Mouse (Mus musculus) forebrain, embryonic 10.5 days (tissue): ENCODE data around the gene Wdfy4. TPM values are rescaled to one million over a fixed set of nuclear protein-coding genes. Genes with fewer than 3 reads are reported as not detected.

Experiments
- DNase-seq: peaks from one replicate; pipeline ENCODE4 v3.0.0-alpha.2; 2017; ENCODE audit warnings: low spot score; ENCODE audit errors: extremely low spot score
- H3K27ac ChIP-seq: fragments of 300-500 bp; sonication (generic); 2 replicates; pipeline ENCODE4 v1.5.1; 2016; ENCODE audit warnings: mild to moderate bottlenecking
- H3K27me3 ChIP-seq: fragments of 300-500 bp; sonication (generic); 2 replicates; pipeline ENCODE4 v1.6.1; 2016; ENCODE audit warnings: mild to moderate bottlenecking; ENCODE audit not compliant: poor library complexity, severe bottlenecking
- H3K36me3 ChIP-seq: fragments of 300-500 bp; sonication (generic); replicated peaks from 2 replicates; pipeline ENCODE4 v1.6.1; 2016; ENCODE audit warnings: mild to moderate bottlenecking, moderate library complexity
- H3K4me1 ChIP-seq: fragments of 300-500 bp; sonication (generic); 2 replicates; pipeline ENCODE4 v1.6.1; 2016
- H3K4me3 ChIP-seq: fragments of 300-500 bp; sonication (generic); 2 replicates; pipeline ENCODE4 v1.5.1; 2016; ENCODE audit warnings: mild to moderate bottlenecking, moderate library complexity
- H3K9me3 ChIP-seq: fragments of 300-500 bp; sonication (generic); 2 replicates; pipeline ENCODE4 v1.6.1; 2016; ENCODE audit warnings: mild to moderate bottlenecking, moderate library complexity
- WGBS: fragments of 180-500 bp; shearing (Covaris S2); methylation state at CpG from one replicate; pipeline ENCODE4 v1.1.7; 2016; 5-methylcytosine and 5-hydroxymethylcytosine counted together
- polyA plus RNA-seq: library from polyadenylated mRNA; unstranded; fragments of >200 nt; fragmentation: Nextera tagmentation; extraction: Ambion mirVana; gene quantifications from 2 replicates; pipeline ENCODE4 v1.2.1, GENCODE M21; 2016

Gene Wdfy4
- polyA plus RNA-seq, 1 experiment from 2014 or later, result 0.45 TPM

DNA sequence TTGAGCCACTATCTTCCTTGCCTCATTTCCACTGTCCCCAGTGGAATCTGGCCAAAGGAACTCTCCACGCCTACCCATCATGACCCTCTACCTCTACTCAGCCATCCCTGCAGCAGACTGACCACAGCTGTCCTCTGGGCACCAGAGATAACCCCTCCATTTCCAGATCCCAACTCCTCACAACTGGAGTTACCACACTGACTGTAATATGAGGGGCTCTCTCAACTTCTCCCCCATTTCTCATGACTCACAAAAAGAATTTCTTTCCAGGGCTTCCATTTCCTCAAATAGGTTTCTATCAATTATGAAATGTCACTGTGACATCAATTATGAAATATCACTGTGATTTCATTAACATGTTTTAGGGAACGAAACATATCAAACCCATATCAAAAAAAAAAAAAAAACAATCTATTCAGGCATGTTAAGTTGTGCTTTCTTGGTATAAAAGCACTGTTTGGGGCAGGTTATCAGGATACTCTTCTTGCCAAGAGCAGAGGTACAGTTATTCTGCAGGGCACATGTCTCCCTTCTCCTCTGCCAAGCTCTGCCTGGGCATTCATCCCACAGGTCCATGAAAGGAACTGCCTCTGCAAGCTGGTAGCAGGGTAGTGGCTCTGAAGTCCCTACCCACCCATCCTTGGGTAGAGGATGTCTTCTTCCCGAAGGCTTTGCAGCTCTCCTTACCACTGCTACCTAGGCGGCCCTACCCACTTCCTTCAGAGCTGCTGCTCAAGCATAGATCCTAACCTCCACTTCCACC, 10.1 kb downstream of the Wdfy4 start:
- Histone ChIP-seq H3K36me3 (no peaks in the 10 kb centered on the region), H3K9me3 (no peaks in the 10 kb centered on the region), H3K4me1 (no peaks in the 10 kb centered on the region), H3K4me3 (no peak overlapping the region), H3K27me3 (no peaks in the 10 kb centered on the region), H3K27ac (no peak overlapping the region)
- no peak for DNase-seq
- 84% methylated on average over 4 of the region's 4 CpGs for WGBS

DNA sequence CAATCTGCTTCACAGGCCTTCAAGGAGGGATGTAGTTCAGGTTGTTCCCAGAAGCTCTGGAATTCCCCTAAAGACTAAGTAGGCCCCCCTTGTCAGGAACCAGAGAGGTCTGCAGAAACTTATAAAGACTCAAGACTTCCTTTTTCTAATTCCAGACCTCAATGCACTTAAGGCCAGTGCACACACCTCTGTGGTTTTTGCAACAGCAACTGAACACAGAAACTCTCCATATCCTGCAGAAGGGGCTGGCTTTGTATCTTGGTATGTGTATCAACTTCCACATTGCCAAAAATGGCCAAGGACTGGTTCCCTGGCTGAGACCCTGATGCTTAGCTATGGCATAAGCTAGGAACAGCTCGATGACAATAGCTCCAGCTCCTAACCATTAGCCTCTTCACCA, 13.4 kb downstream of the Wdfy4 start:
- WGBS, result 90% methylated on average over 1 of the region's 1 CpGs

GRCm38 (mm10) chr14:33168750-33169149, 16.6 kb downstream of the Wdfy4 start:
- Histone ChIP-seq H3K4me3 (no peak overlapping the region), H3K9me3 (no peaks in the 10 kb centered on the region), H3K27ac (no peak overlapping the region), H3K4me1 (no peaks in the 10 kb centered on the region), H3K36me3 (no peaks in the 10 kb centered on the region), H3K27me3 (no peaks in the 10 kb centered on the region)
- WGBS, result 84% methylated on average over 4 of the region's 4 CpGs
- DNase-seq, result no peak

More for the DNA sequence above, 13.4 kb downstream of the Wdfy4 start:
- no peak overlapping the region for H3K4me3 ChIP-seq
- no peaks in the 10 kb centered on the region for H3K4me1 ChIP-seq
- no peak for DNase-seq
- no peaks in the 10 kb centered on the region for H3K36me3 ChIP-seq
- no peaks in the 10 kb centered on the region for H3K9me3 ChIP-seq
- no peak overlapping the region for H3K27ac ChIP-seq
- no peaks in the 10 kb centered on the region for H3K27me3 ChIP-seq

GRCm38 (mm10) chr14:33162238-33162637, 23.1 kb downstream of the Wdfy4 start:
- no peaks in the 10 kb centered on the region for H3K9me3 ChIP-seq
- 92% methylated on average over 5 of the region's 5 CpGs for WGBS
- H3K4me1 ChIP-seq, result no peaks in the 10 kb centered on the region
- no peaks in the 10 kb centered on the region for H3K36me3 ChIP-seq
- no peak for DNase-seq
- no peaks in the 10 kb centered on the region for H3K27me3 ChIP-seq
- H3K4me3 ChIP-seq, result no peak overlapping the region
- no peak overlapping the region for H3K27ac ChIP-seq

- no peak overlapping the region for H3K27ac ChIP-seq
- no peaks in the 10 kb centered on the region for H3K4me1 ChIP-seq
- no peak for DNase-seq
- H3K27me3 ChIP-seq, result no peaks in the 10 kb centered on the region
- H3K4me3 ChIP-seq, result no peak overlapping the region
- H3K9me3 ChIP-seq, result no peaks in the 10 kb centered on the region
- no peaks in the 10 kb centered on the region for H3K36me3 ChIP-seq
- 81% methylated on average over 3 of the region's 3 CpGs for WGBS
These were observed 27.0 kb downstream of the Wdfy4 start for GRCm38 (mm10) chr14:33158268-33158667.

- Histone ChIP-seq H3K9me3 (no peaks in the 10 kb centered on the region), H3K27me3 (no peaks in the 10 kb centered on the region), H3K36me3 (no peaks in the 10 kb centered on the region), H3K27ac (no peak overlapping the region), H3K4me1 (peaks cover 4% of the 10 kb centered on the region; the same call in 1 of the 2 replicates), H3K4me3 (no peak overlapping the region)
- no peak for DNase-seq
- 85% methylated on average over 1 of the region's 1 CpGs for WGBS
These were observed 32.4 kb downstream of the Wdfy4 start for GRCm38 (mm10) chr14:33152941-33153340.

DNA sequence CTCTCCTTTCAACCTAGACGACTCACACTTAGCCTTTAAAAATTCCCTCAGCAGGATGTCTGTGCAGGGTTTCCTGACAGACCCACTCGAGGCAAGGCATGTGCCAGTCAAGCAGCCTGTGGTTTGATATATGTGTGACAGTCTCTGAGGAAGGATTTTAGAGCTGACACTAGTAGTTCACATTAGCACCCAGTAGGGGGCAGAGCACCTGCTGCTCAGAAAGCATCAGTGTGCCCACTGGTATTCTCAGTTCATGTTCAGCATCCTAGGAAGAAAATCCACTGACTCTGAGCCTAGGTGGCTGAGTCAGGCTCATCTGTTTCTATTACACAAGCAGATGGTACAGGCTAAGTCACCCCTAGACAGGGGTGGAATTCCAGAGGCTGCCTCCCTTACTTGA, 39.0 kb downstream of the Wdfy4 start:
- no peaks in the 10 kb centered on the region for H3K36me3 ChIP-seq
- 38% methylated on average over 2 of the region's 2 CpGs for WGBS

GRCm38 (mm10) chr14:33136843-33137242, 48.5 kb downstream of the Wdfy4 start:
- H3K9me3 ChIP-seq, result no peaks in the 10 kb centered on the region
- no peak overlapping the region for H3K4me3 ChIP-seq
- DNase-seq, result no peak
- H3K27ac ChIP-seq, result no peak overlapping the region
- H3K36me3 ChIP-seq, result no peaks in the 10 kb centered on the region
- H3K4me1 ChIP-seq, result no peaks in the 10 kb centered on the region
- H3K27me3 ChIP-seq, result no peaks in the 10 kb centered on the region
- WGBS, result 85% methylated on average over 9 of the region's 9 CpGs

More for the DNA sequence above, 39.0 kb downstream of the Wdfy4 start:
- DNase-seq, result no peak
- peaks cover 4% of the 10 kb centered on the region; the same call in 1 of the 2 replicates for H3K4me1 ChIP-seq
- H3K27me3 ChIP-seq, result no peaks in the 10 kb centered on the region
- H3K4me3 ChIP-seq, result no peak overlapping the region
- H3K27ac ChIP-seq, result no peak overlapping the region
- no peaks in the 10 kb centered on the region for H3K9me3 ChIP-seq

- 90% methylated on average over 6 of the region's 6 CpGs for WGBS
- Histone ChIP-seq H3K9me3 (no peaks in the 10 kb centered on the region), H3K4me1 (no peaks in the 10 kb centered on the region), H3K27ac (no peak overlapping the region), H3K27me3 (no peaks in the 10 kb centered on the region), H3K36me3 (no peaks in the 10 kb centered on the region), H3K4me3 (no peak overlapping the region)
- DNase-seq, result no peak
These were observed 50.1 kb downstream of the Wdfy4 start for GRCm38 (mm10) chr14:33135170-33135569.

GRCm38 (mm10) chr14:33131044-33131758, 54.1 kb downstream of the Wdfy4 start:
- no peak for DNase-seq
- no peak overlapping the region for H3K4me3 ChIP-seq
- 75% methylated on average over 7 of the region's 7 CpGs for WGBS

DNA sequence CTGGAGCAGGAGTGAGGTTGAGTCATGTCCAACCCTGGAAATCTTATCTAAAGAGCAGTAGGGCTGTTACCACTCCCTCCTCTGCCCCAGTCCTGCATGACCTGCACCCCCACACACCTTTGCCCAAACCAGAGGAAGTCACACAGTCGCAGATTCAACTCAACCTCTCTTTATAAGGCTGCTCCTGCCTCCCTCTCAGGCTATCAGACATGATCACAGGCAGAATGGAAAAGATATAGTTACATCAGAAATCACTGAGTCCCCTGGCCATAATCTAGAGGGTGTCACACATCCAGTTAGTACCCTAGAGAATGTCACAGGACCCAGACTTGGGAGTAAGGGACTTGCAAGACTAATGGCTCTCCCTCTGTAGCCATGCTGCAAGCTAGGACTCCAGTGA, 68.7 kb downstream of the Wdfy4 start:
- no peaks in the 10 kb centered on the region for H3K4me1 ChIP-seq
- no peak overlapping the region for H3K27ac ChIP-seq
- WGBS, result 83% methylated on average over 1 of the region's 1 CpGs
- H3K4me3 ChIP-seq, result no peak overlapping the region
- no peak for DNase-seq
- no peaks in the 10 kb centered on the region for H3K27me3 ChIP-seq
- H3K36me3 ChIP-seq, result no peaks in the 10 kb centered on the region
- no peaks in the 10 kb centered on the region for H3K9me3 ChIP-seq

More at GRCm38 (mm10) chr14:33131044-33131758, 54.1 kb downstream of the Wdfy4 start:
- no peak overlapping the region for H3K27ac ChIP-seq
- no peaks in the 10 kb centered on the region for H3K36me3 ChIP-seq
- no peaks in the 10 kb centered on the region for H3K9me3 ChIP-seq
- no peaks in the 10 kb centered on the region for H3K27me3 ChIP-seq
- H3K4me1 ChIP-seq, result no peaks in the 10 kb centered on the region

DNA sequence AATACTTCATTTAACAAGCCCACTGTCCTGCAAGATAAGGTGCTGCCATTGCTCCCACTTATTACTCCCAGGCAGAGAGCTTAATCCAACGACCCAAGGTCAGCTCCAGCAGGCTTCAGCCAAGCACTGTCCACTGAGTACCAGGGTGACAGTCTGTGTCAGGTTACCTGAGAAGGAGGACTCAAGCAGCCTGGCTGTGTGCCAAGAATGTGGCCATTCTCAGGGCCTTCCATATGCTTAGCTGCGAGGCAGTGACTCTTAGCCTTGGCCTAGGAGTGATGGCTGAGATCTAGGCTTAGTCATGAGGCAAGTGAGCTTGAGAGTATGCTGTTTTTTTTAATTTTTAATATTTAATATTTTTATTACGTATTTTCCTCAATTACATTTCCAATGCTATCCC, 80.5 kb downstream of the Wdfy4 start:
- DNase-seq, result no peak
- 85% methylated on average over 3 of the region's 3 CpGs for WGBS
- no peaks in the 10 kb centered on the region for H3K9me3 ChIP-seq

GRCm38 (mm10) chr14:33101609-33102008, 83.7 kb downstream of the Wdfy4 start:
- no peaks in the 10 kb centered on the region for H3K36me3 ChIP-seq
- H3K9me3 ChIP-seq, result no peaks in the 10 kb centered on the region
- DNase-seq, result no peak
- no peaks in the 10 kb centered on the region for H3K27me3 ChIP-seq
- H3K4me1 ChIP-seq, result no peaks in the 10 kb centered on the region
- no peak overlapping the region for H3K27ac ChIP-seq
- WGBS, result 83% methylated on average over 2 of the region's 2 CpGs
- H3K4me3 ChIP-seq, result no peak overlapping the region

More for the DNA sequence above, 80.5 kb downstream of the Wdfy4 start:
- no peaks in the 10 kb centered on the region for H3K4me1 ChIP-seq
- H3K4me3 ChIP-seq, result no peak overlapping the region
- H3K36me3 ChIP-seq, result no peaks in the 10 kb centered on the region
- H3K27me3 ChIP-seq, result no peaks in the 10 kb centered on the region
- no peak overlapping the region for H3K27ac ChIP-seq
